Mouse (Mus musculus): Measurements from ENCODE around the gene Mpc2. TPM values are rescaled to one million over a fixed set of nuclear protein-coding genes. Genes with fewer than 3 reads are reported as not detected.
A peak's percentile ranks its signal among the peaks of the same experiment; 100 is the strongest.

Mpc2 gene
- total RNA-seq, 1 experiment from 2014 or later = 341 TPM

DNA sequence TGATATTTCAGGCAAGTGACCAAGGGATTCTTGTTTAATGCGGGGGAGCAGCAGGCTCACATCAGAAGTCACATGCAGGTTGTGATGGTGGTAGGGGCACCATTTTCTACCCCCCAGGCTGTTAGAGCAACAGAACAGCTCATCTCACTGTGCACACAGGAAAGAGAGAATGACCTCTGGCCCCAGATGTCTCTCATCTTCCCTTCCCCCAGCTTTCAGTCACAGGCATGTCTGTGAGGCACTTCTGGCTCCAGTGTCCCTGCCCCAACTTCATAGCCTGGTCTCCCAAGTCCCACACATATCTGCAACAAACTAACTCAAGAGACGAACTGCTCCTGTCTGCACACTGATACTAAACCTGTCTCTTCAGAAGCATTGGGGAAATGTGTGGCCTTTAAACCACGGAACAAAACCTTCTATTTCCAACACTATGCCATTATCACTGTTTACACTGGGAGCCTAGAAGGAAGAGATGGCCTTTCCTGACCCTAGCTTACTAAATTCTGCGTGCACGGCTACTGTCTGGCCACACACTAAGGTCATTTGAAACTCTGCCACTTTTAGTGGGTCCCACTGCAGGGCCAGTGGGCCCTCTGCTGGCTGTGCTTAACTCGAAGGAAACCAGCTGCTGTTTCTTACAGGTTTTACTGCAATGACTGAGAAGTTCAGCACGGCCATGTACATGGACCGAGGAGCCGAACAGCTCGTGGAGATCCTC, 43.0 kb downstream of the Mpc2 start:
- DNase-seq = peak; percentile 71

DNA sequence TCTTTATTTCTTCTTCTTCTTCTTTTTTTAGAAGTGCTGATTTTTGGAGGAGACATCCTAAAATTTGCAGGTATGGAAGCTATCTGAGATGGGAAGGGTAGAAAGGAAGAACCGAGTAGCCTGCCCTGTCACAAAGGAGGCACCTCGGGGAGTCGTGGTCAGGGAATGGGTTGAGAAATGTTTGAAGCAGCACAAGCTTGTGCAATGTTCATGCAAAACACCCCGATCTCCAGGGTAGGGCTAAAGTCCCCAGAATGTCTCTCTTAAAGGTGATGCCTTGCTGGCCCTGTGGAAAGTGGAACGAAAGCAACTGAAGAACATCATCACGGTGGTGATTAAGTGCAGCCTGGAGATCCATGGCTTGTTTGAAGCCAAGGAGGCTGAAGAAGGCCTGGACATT, 45.9 kb downstream of the Mpc2 start:
- DNase-seq = peak; percentile 7

DNA sequence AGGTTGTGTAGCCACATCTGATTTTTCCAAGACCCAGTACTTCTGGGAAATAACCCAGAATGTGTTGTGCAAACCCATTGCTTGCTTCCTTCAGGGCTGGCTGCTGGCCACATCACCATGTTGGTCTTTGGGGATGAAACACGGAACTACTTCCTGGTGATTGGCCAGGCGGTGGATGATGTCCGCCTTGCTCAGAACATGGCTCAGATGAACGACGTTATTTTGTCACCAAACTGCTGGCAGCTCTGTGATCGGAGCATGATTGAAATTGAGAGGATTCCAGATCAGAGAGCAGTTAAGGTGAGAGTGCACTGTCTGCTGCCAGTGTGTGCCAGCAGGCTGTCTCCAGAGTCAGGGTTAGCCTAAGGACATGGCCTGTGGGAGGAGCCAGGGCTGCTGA, 49.7 kb downstream of the Mpc2 start:
- peak; percentile 75 for DNase-seq

DNA sequence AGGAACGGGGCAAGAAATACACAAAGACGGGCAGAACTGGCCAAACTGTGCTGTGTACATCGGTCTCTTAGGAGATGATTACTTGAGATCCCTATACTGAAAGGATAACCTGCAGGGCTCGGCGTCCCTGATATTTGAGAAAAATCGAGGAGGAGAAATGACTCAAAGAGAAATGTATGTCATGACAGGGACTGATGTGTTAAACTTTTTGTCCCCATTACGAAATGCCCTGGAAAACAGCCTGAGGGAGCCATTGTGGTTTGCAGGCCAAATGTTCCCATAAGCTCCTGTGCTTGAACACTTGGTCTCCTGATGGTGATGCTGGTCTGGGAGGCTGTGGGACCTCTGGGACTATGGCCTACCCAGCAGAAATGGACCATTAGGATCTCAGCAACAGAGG, 60.3 kb downstream of the Mpc2 start:
- DNase-seq = no peak

Other genes with a start within 250 kb of the Mpc2 start
- gene Tiprl, start 223.6 kb upstream of the Mpc2 start, total RNA-seq (2021) = 50.1 and 51.3 TPM in 2 replicates
- gene Gpr161, start 164.8 kb upstream of the Mpc2 start, total RNA-seq (2021) = 1.7 and 2.5 TPM in 2 replicates
- 44.5 and 46.5 TPM in 2 replicates for gene Dcaf6, start 162 bp upstream of the Mpc2 start, total RNA-seq (2021)
- gene Adcy10, start 24.5 kb downstream of the Mpc2 start, total RNA-seq (2021) = 0.11 TPM in 2 replicates
- 39.1 and 40.4 TPM in 2 replicates for gene Mpzl1, start 173.9 kb downstream of the Mpc2 start, total RNA-seq (2021)
- gene Rcsd1, start 249.1 kb downstream of the Mpc2 start, total RNA-seq (2021) = 22.1 and 35.0 TPM in 2 replicates

Data from adrenal gland, postnatal 14 days (tissue).